Mouse (Mus musculus) cortical plate, adult 2 months (tissue): ENCODE results near the gene Ero1lb.
"Not testable (repeated sequence)": the region's sequence is repeated elsewhere in the genome, so short reads cannot be mapped to it uniquely, and the experiment has no call there.

Source experiments
- CTCF ChIP-seq: fragments of 200-500 bp; IDR thresholded peaks from 2 replicates; pipeline ENCODE4 v1.5.1; 2011; ENCODE audit warnings: mild to moderate bottlenecking, control low read depth, low read length; ENCODE audit not compliant: insufficient read depth; ENCODE audit errors: extremely low read depth
- POLR2A ChIP-seq: fragments of 200-500 bp; IDR thresholded peaks from 2 replicates; pipeline ENCODE4 v1.6.1; 2011; ENCODE audit warnings: mild to moderate bottlenecking, low read length, control low read depth; ENCODE audit not compliant: insufficient read depth; ENCODE audit errors: extremely low read depth

- not testable (repeated sequence) for TF ChIP-seq CTCF, POLR2A
Measured at GRCm38 (mm10) chr13:12628181-12628580, 62.5 kb downstream of the Ero1lb start.
